Mouse (Mus musculus): ENCODE data around the gene E130208F15Rik. TPM values are rescaled to one million over a fixed set of nuclear protein-coding genes. Genes with fewer than 3 reads are reported as not detected.

E130208F15Rik gene
- polyA plus RNA-seq, 1 experiment: not detected

- Histone ChIP-seq H3K27ac (ENCODE audit: insufficient read depth, low read depth, low read length) (no peak overlapping the region), H3K4me3 (ENCODE audit: insufficient read depth, low read depth, low read length) (no peak overlapping the region), H3K4me1 (ENCODE audit: control insufficient read depth, insufficient read depth, low read length) (peaks cover 6% of the 10 kb centered on the region)
- 51% methylated on average over 8 of the region's 8 CpGs for WGBS
- no peak for TF ChIP-seq POLR2A (IDR thresholded peaks at IDR 0.05; ENCODE audit: insufficient read depth, low read depth, low read length)
- no peak for TF ChIP-seq CTCF (IDR thresholded peaks at IDR 0.05; ENCODE audit: insufficient read depth, low read depth, low read length)
Measured at GRCm38 (mm10) chr7:30286701-30287410, 34.7 kb upstream of the E130208F15Rik start.

GRCm38 (mm10) chr7:30288046-30288445 is 33.5 kb upstream of the E130208F15Rik start:
- no peak overlapping the region for H3K27ac ChIP-seq (ENCODE audit: insufficient read depth, low read depth, low read length)
- peaks cover 11% of the 10 kb centered on the region for H3K4me1 ChIP-seq (ENCODE audit: control insufficient read depth, insufficient read depth, low read length)
- TF ChIP-seq CTCF (IDR thresholded peaks at IDR 0.05; ENCODE audit: insufficient read depth, low read depth, low read length) (no peak), POLR2A (IDR thresholded peaks at IDR 0.05; ENCODE audit: insufficient read depth, low read depth, low read length) (no peak)
- WGBS: 61% methylated on average over 6 of the region's 6 CpGs
- H3K4me3 ChIP-seq (ENCODE audit: insufficient read depth, low read depth, low read length): no peak overlapping the region

- WGBS: 77% methylated on average over 7 of the region's 7 CpGs
- H3K27ac ChIP-seq (ENCODE audit: insufficient read depth, low read depth, low read length): no peak overlapping the region
- no peak overlapping the region for H3K4me3 ChIP-seq (ENCODE audit: insufficient read depth, low read depth, low read length)
- TF ChIP-seq CTCF (IDR thresholded peaks at IDR 0.05; ENCODE audit: insufficient read depth, low read depth, low read length) (no peak), POLR2A (IDR thresholded peaks at IDR 0.05; ENCODE audit: insufficient read depth, low read depth, low read length) (no peak)
- peaks cover 17% of the 10 kb centered on the region for H3K4me1 ChIP-seq (ENCODE audit: control insufficient read depth, insufficient read depth, low read length)
Measured at GRCm38 (mm10) chr7:30289071-30289713, 32.3 kb upstream of the E130208F15Rik start.

GRCm38 (mm10) chr7:30289714-30290399 is 31.7 kb upstream of the E130208F15Rik start:
- Histone ChIP-seq H3K4me3 (ENCODE audit: insufficient read depth, low read depth, low read length) (no peak overlapping the region), H3K27ac (ENCODE audit: insufficient read depth, low read depth, low read length) (no peak overlapping the region), H3K4me1 (ENCODE audit: control insufficient read depth, insufficient read depth, low read length) (peaks cover 20% of the 10 kb centered on the region)
- 63% methylated on average over 10 of the region's 10 CpGs for WGBS
- no peak for TF ChIP-seq CTCF (IDR thresholded peaks at IDR 0.05; ENCODE audit: insufficient read depth, low read depth, low read length)
- no peak for TF ChIP-seq POLR2A (IDR thresholded peaks at IDR 0.05; ENCODE audit: insufficient read depth, low read depth, low read length)

GRCm38 (mm10) chr7:30291215-30292131 is 30.1 kb upstream of the E130208F15Rik start, which contains the start of gene Clip3:
Gene Clip3 (plus strand): TSS chr7:30291728.
- Histone ChIP-seq H3K4me1 (ENCODE audit: control insufficient read depth, insufficient read depth, low read length) (peaks cover 25% of the 10 kb centered on the region), H3K4me3 (ENCODE audit: insufficient read depth, low read depth, low read length) (peak within 1 kb of the TSS; percentile 86), H3K27ac (ENCODE audit: insufficient read depth, low read depth, low read length) (peak within 1 kb of the TSS; percentile 84)
- 6% methylated on average over 35 of the region's 35 CpGs for WGBS
- TF ChIP-seq POLR2A (IDR thresholded peaks at IDR 0.05; ENCODE audit: insufficient read depth, low read depth, low read length): peak; percentile 93
- no peak for TF ChIP-seq CTCF (IDR thresholded peaks at IDR 0.05; ENCODE audit: insufficient read depth, low read depth, low read length)

- peak overlapping the region; percentile 18; the same call in 1 of the 2 replicates for H3K4me3 ChIP-seq (ENCODE audit: insufficient read depth, low read depth, low read length)
- peaks cover 25% of the 10 kb centered on the region for H3K4me1 ChIP-seq (ENCODE audit: control insufficient read depth, insufficient read depth, low read length)
- H3K27ac ChIP-seq (ENCODE audit: insufficient read depth, low read depth, low read length): no peak overlapping the region
- 27% methylated on average over 13 of the region's 13 CpGs for WGBS
- no peak for TF ChIP-seq POLR2A (IDR thresholded peaks at IDR 0.05; ENCODE audit: insufficient read depth, low read depth, low read length)
- no peak for TF ChIP-seq CTCF (IDR thresholded peaks at IDR 0.05; ENCODE audit: insufficient read depth, low read depth, low read length)
Measured at GRCm38 (mm10) chr7:30293795-30294194, 27.7 kb upstream of the E130208F15Rik start.

- WGBS: 59% methylated on average over 5 of the region's 5 CpGs
- peaks cover 25% of the 10 kb centered on the region for H3K4me1 ChIP-seq (ENCODE audit: control insufficient read depth, insufficient read depth, low read length)
- H3K4me3 ChIP-seq (ENCODE audit: insufficient read depth, low read depth, low read length): no peak overlapping the region
- no peak for TF ChIP-seq POLR2A (IDR thresholded peaks at IDR 0.05; ENCODE audit: insufficient read depth, low read depth, low read length)
- 0 out of 2 replicates have a peak overlapping the region, but pooled peaks have one; percentile 10 for H3K27ac ChIP-seq (ENCODE audit: insufficient read depth, low read depth, low read length)
Measured at GRCm38 (mm10) chr7:30294296-30294695, 27.2 kb upstream of the E130208F15Rik start.

- Histone ChIP-seq H3K4me3 (ENCODE audit: insufficient read depth, low read depth, low read length) (no peak overlapping the region), H3K4me1 (ENCODE audit: control insufficient read depth, insufficient read depth, low read length) (peaks cover 25% of the 10 kb centered on the region), H3K27ac (ENCODE audit: insufficient read depth, low read depth, low read length) (0 out of 2 replicates have a peak overlapping the region, but pooled peaks have one; percentile 10)
- WGBS: 61% methylated on average over 10 of the region's 10 CpGs
- no peak for TF ChIP-seq CTCF (IDR thresholded peaks at IDR 0.05; ENCODE audit: insufficient read depth, low read depth, low read length)
- no peak for TF ChIP-seq POLR2A (IDR thresholded peaks at IDR 0.05; ENCODE audit: insufficient read depth, low read depth, low read length)
Measured at GRCm38 (mm10) chr7:30295103-30295502, 26.4 kb upstream of the E130208F15Rik start.

Measured in olfactory bulb, adult 2 months (tissue).